ENCODE assay signal across 8 mouse cellular contexts in genomic region chr3:89245688-89246171, GRCm38 (mm10). TPM values are rescaled to one million over a fixed set of nuclear protein-coding genes. Genes with fewer than 3 reads are reported as not detected.
DNase-seq lines count a peak whose midpoint lies in the region; ATAC-seq and TF ChIP-seq lines count a peak whose summit lies in the region.

Krtcap2 (plus strand) TSS chr3:89245966.

- H3K27me3 ChIP-seq in kidney, adult 2 months (replicated peaks; ENCODE audit: control insufficient read depth, insufficient read depth, low read length) = no peaks in the 10 kb centered on the region
- H3K27me3 ChIP-seq in embryonic facial prominence, embryonic 15.5 days = no peaks in the 10 kb centered on the region
- H3K27me3 ChIP-seq in stomach, embryonic 14.5 days (ENCODE audit: control insufficient read depth, insufficient read depth, low read length) = no peaks in the 10 kb centered on the region

- peak within 1 kb of the TSS; percentile 79 for H3K4me2 ChIP-seq in embryonic facial prominence, embryonic 15.5 days (replicated peaks)
- H3K4me2 ChIP-seq in stomach, embryonic 14.5 days (replicated peaks; ENCODE audit: low read depth, low read length) = peak within 1 kb of the TSS; percentile 79

- 5% methylated on average over 20 of the region's 20 CpGs for WGBS in kidney, adult 2 months
- 4% methylated on average over 20 of the region's 20 CpGs for WGBS in embryonic facial prominence, embryonic 15.5 days
- WGBS in macrophage (ENCODE audit: missing documents) = 9% methylated on average over 19 of the region's 20 CpGs
- 5% methylated on average over 20 of the region's 20 CpGs for WGBS in stomach, embryonic 14.5 days

- H3K9ac ChIP-seq in embryonic facial prominence, embryonic 15.5 days = peak within 1 kb of the TSS; percentile 79
- H3K9ac ChIP-seq in stomach, embryonic 14.5 days (replicated peaks; ENCODE audit: low read depth, low read length) = peak within 1 kb of the TSS; percentile 72

- TF ChIP-seq POLR2A in kidney, adult 2 months (IDR thresholded peaks at IDR 0.05; ENCODE audit: low read depth, low read length) = no peak

- peaks cover 5% of the 10 kb centered on the region; the same call in 1 of the 2 replicates for H3K79me2 ChIP-seq in macrophage (ENCODE audit: inconsistent target)

- H3K4me3 ChIP-seq in kidney, adult 2 months (ENCODE audit: insufficient read depth, low read depth, low read length) = peak within 1 kb of the TSS; percentile 64
- H3K4me3 ChIP-seq in embryonic facial prominence, embryonic 15.5 days (replicated peaks) = peak within 1 kb of the TSS; percentile 75
- H3K4me3 ChIP-seq in macrophage (ENCODE audit: inconsistent target) = peak within 1 kb of the TSS; percentile 76
- peak within 1 kb of the TSS; percentile 71 for H3K4me3 ChIP-seq in stomach, embryonic 14.5 days (ENCODE audit: low read depth, low read length)

- peaks cover 20% of the 10 kb centered on the region for H3K4me1 ChIP-seq in kidney, adult 2 months (ENCODE audit: control insufficient read depth, insufficient read depth, low read length)
- H3K4me1 ChIP-seq in embryonic facial prominence, embryonic 15.5 days = peaks cover 51% of the 10 kb centered on the region
- peaks cover 20% of the 10 kb centered on the region for H3K4me1 ChIP-seq in stomach, embryonic 14.5 days (ENCODE audit: control insufficient read depth, insufficient read depth, low read length)

- peak; percentile 24 for DNase-seq in kidney, adult 2 months
- no peak for DNase-seq in kidney, postnatal 14 days
- DNase-seq in adrenal gland, adult 2 months = no peak
- DNase-seq in heart, adult 8-10 months (ENCODE audit: low spot score) = peak; percentile 39
- peak; percentile 75 to 85 for DNase-seq in layer of hippocampus, adult 18-20 months (ENCODE audit: low spot score in 2 of 2)

- peak within 1 kb of the TSS; percentile 18; the same call in 1 of the 2 replicates for H3K27ac ChIP-seq in kidney, adult 2 months (ENCODE audit: insufficient read depth, low read depth, low read length)
- peak within 1 kb of the TSS; percentile 79 for H3K27ac ChIP-seq in embryonic facial prominence, embryonic 15.5 days (replicated peaks)
- H3K27ac ChIP-seq in macrophage = peak within 1 kb of the TSS; percentile 68
- peak within 1 kb of the TSS; percentile 61; the same call in 1 of the 2 replicates for H3K27ac ChIP-seq in stomach, embryonic 14.5 days (ENCODE audit: low read length)

- H3K9me3 ChIP-seq in embryonic facial prominence, embryonic 15.5 days (replicated peaks) = no peaks in the 10 kb centered on the region
- H3K9me3 ChIP-seq in stomach, embryonic 14.5 days (ENCODE audit: control insufficient read depth, low read depth, low read length) = no peaks in the 10 kb centered on the region

- H3K36me3 ChIP-seq in kidney, adult 2 months (ENCODE audit: control insufficient read depth, insufficient read depth, low read length) = no peaks in the 10 kb centered on the region
- H3K36me3 ChIP-seq in embryonic facial prominence, embryonic 15.5 days = peaks cover 16% of the 10 kb centered on the region
- no peaks in the 10 kb centered on the region; the same call in 1 of the 2 replicates for H3K36me3 ChIP-seq in macrophage (ENCODE audit: inconsistent target)
- peaks cover 5% of the 10 kb centered on the region; the same call in 1 of the 2 replicates for H3K36me3 ChIP-seq in stomach, embryonic 14.5 days (ENCODE audit: control insufficient read depth, insufficient read depth, low read length)

- peak; percentile 34; the same call in 1 of the 2 replicates for ATAC-seq in embryonic facial prominence, embryonic 15.5 days (ENCODE audit: insufficient number of reproducible peaks, low FRiP score, low TSS enrichment, low read depth)
- ATAC-seq in stomach, embryonic 14.5 days (ENCODE audit: insufficient number of reproducible peaks, insufficient read depth, low FRiP score, low read depth) = peak; percentile 8; the same call in 1 of the 2 replicates

- no peak for TF ChIP-seq CTCF in kidney, adult 2 months (conservative IDR thresholded peaks at IDR 0.05; ENCODE audit: insufficient read depth, insufficient read length, low read depth, low read length)

RNA-seq across cellular contexts. Expression of gene Krtcap2, which starts in this region (rescaled TPM):
- 142 and 173 TPM in 2 replicates for polyA plus RNA-seq in kidney, adult 2 months (2012; rRNA removed)
- total RNA-seq in adrenal gland, adult 2 months (2021) = 100 to 1,000 TPM; 143 to 163 TPM
- 433 and 437 TPM in 2 replicates for polyA plus RNA-seq in adrenal gland, adult 2 months (2012; rRNA removed)
- 294 and 310 TPM in 2 replicates for polyA plus RNA-seq in embryonic facial prominence, embryonic 15.5 days (2015; fragmentation: Nextera tagmentation; extraction: Ambion mirVana)
- total RNA-seq in heart, adult 8-10 months (2022) = 100 to 1,000 TPM in 1 of 4 experiments, 10 to 100 TPM in 3; 87.0 to 108 (median 89.4) TPM
- 10 to 100 TPM; 78.0 to 81.3 TPM for total RNA-seq in layer of hippocampus, adult 18-20 months (2021)
- 10 to 100 TPM in 7 of 26 experiments, 1 to 10 TPM in 14, under 1 TPM in 2, not detected in 3; 0.41 to 22.2 (median 5.8) TPM for total RNA-seq in macrophage (2018; cell fraction: chromatin; rRNA removed)
- 10 to 100 TPM; 26.5 to 72.1 (median 41.4) TPM for total RNA-seq in macrophage (2018; cell fraction: cytosol; rRNA removed)
- total RNA-seq in macrophage (2018; cell fraction: nucleus; rRNA removed) = 10 to 100 TPM in 16 of 26 experiments, 1 to 10 TPM in 10; 4.8 to 30.8 (median 15.0) TPM
- polyA plus RNA-seq in macrophage (2018) = 30.5 to 54.3 TPM (median 43.8 TPM) in 3 replicates
- 297 and 314 TPM in 2 replicates for polyA plus RNA-seq in stomach, embryonic 14.5 days (2014; fragmentation: Nextera tagmentation; extraction: Ambion mirVana)

Comparison
In these comparisons a context has a peak if more than half of its experiments do, and no peak if none do; other contexts are left out.
1. DNase-seq: peak in kidney, adult 2 months (single experiment), heart, adult 8-10 months (single experiment) and layer of hippocampus, adult 18-20 months (2 of 2); none in kidney, postnatal 14 days (single experiment) and adrenal gland, adult 2 months (single experiment).
2. H3K27ac ChIP-seq: peak in every context shown above with its lines; median percentile 79 in embryonic facial prominence, embryonic 15.5 days; 68 in macrophage; 61 in stomach, embryonic 14.5 days; 18 in kidney, adult 2 months.
3. Peak in every context shown above with its lines, with median percentiles within 50 percentile points of each other: H3K4me3 ChIP-seq.